Mouse (Mus musculus) thymus, postnatal 10 days (tissue): ENCODE measurements around the gene Mapk14.

Source experiments
- DNase-seq, 2 experiments: peaks; one replicate each; pipeline ENCODE4 v3.0.0; 2021; ENCODE audit warnings: low spot score in 2 of 2

Gene Mapk14

GRCm38 (mm10) chr17:28781290-28782045 lies 90.3 kb downstream of the Mapk14 start:
- no peak for DNase-seq

- DNase-seq: no peak
Measured at GRCm38 (mm10) chr17:28785036-28785435, 93.9 kb downstream of the Mapk14 start.

- no peak for DNase-seq
Measured at GRCm38 (mm10) chr17:28787507-28787906, 96.4 kb downstream of the Mapk14 start.

GRCm38 (mm10) chr17:28797031-28797430 lies 105.9 kb downstream of the Mapk14 start:
- DNase-seq: no peak
